Mouse (Mus musculus) G1E (cell line): Measurements from ENCODE around the gene Tex14.
"Not testable (repeated sequence)": the region's sequence is repeated elsewhere in the genome, so short reads cannot be mapped to it uniquely, and the experiment has no call there.

Experiments used
- CTCF ChIP-seq: IDR thresholded peaks from 2 replicates; pipeline ENCODE4 v1.5.1; 2012; ENCODE audit warnings: low read depth, low read length, inconsistent platforms, mixed read lengths
- GATA1 ChIP-seq: IDR thresholded peaks from 2 replicates; pipeline ENCODE4 v1.6.1; 2012; ENCODE audit warnings: borderline replicate concordance, low read length, inconsistent platforms, mixed read lengths

DNA sequence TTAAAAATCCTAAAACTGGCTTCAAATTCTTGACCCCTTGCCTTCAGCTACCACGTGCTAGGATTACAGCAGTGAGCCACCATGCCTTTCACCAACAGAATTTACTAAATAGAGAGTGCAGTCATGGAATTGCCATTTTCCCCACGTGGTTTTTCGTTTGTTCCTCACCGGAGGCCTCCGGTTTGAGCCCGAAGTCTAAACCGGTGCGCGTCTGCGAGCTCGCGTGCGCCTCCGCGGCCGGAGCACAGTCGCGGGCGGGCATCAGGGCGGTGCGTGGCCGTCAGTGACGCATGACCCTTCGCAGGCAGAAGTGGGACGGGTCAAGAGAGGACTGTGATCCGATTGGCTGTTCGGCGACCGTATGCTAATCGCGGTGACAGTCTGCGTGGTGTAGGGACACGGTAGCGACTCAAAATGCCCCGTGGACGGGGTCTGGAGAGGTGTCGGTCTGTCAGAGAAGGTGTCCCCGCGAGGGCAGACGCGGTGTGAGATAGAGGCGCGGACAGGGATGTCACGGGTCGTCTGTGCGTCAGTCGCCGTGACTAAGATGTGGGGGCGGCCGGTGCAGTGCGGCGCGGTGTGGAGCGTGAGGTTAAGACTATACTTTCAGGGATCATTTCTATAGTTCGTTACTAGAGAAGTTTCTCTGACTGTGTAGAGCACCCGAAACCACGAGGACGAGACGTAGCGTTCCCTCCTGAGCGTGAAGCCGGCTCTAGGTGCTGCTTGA, 37.9 kb downstream of the Tex14 start:
- not testable (repeated sequence) for TF ChIP-seq CTCF, GATA1
